Mouse (Mus musculus) activated CD4-positive, CD25-positive, alpha-beta regulatory T cell, adult 4 months (primary cell): ENCODE measurements at regions not wholly inside any gene's neighbourhood (a gene's known extent, or its start where the extent isn't known, plus 50 kb on each side); places are given as distances from the start of the nearest gene placed in this dataset.

ENCODE experiments used
- ATAC-seq: one replicate; pipeline ENCODE4 v1.8.0; 2017

- ATAC-seq = no peak
Measured at GRCm38 (mm10) chr14:58678126-58678656, 464.5 kb downstream of the 1700129C05Rik start.

- no peak for ATAC-seq
Measured at GRCm38 (mm10) chr14:58675146-58675545, 467.5 kb downstream of the 1700129C05Rik start.

- no peak for ATAC-seq
Measured at GRCm38 (mm10) chr14:58663946-58664345, 478.7 kb downstream of the 1700129C05Rik start.

GRCm38 (mm10) chr14:58662601-58663000 lies 480.1 kb downstream of the 1700129C05Rik start:
- ATAC-seq = no peak

- ATAC-seq = no peak
Measured at GRCm38 (mm10) chr14:58661416-58661815, 481.3 kb downstream of the 1700129C05Rik start.

- ATAC-seq = no peak
Measured at GRCm38 (mm10) chr14:58657263-58657662, 485.4 kb downstream of the 1700129C05Rik start.

- no peak for ATAC-seq
Measured at GRCm38 (mm10) chr14:58656935-58657238, 485.8 kb downstream of the 1700129C05Rik start.

GRCm38 (mm10) chr14:58656212-58656934 lies 486.3 kb downstream of the 1700129C05Rik start:
- ATAC-seq = no peak

- no peak for ATAC-seq
Measured at GRCm38 (mm10) chr14:58653026-58653425, 489.7 kb downstream of the 1700129C05Rik start.

GRCm38 (mm10) chr14:58652004-58652403 lies 490.7 kb downstream of the 1700129C05Rik start:
- ATAC-seq = no peak

GRCm38 (mm10) chr14:58651210-58651609 lies 491.5 kb downstream of the 1700129C05Rik start:
- no peak for ATAC-seq

- no peak for ATAC-seq
Measured at GRCm38 (mm10) chr14:58638337-58638696, 504.4 kb downstream of the 1700129C05Rik start.

- no peak for ATAC-seq
Measured at GRCm38 (mm10) chr14:58637405-58638336, 505.0 kb downstream of the 1700129C05Rik start.

GRCm38 (mm10) chr14:58631221-58631620 lies 511.5 kb downstream of the 1700129C05Rik start:
- ATAC-seq = no peak

- no peak for ATAC-seq
Measured at GRCm38 (mm10) chr14:58628266-58628665, 514.4 kb downstream of the 1700129C05Rik start.

- no peak for ATAC-seq
Measured at GRCm38 (mm10) chr14:58626506-58627256, 516.0 kb downstream of the 1700129C05Rik start.

GRCm38 (mm10) chr14:58620186-58620585 lies 522.5 kb downstream of the 1700129C05Rik start:
- ATAC-seq = no peak

- ATAC-seq = no peak
Measured at GRCm38 (mm10) chr14:58617656-58618055, 525.0 kb downstream of the 1700129C05Rik start.

- ATAC-seq = no peak
Measured at GRCm38 (mm10) chr14:58608216-58608615, 534.5 kb downstream of the 1700129C05Rik start.

GRCm38 (mm10) chr14:58607734-58608133 lies 535.0 kb downstream of the 1700129C05Rik start:
- no peak for ATAC-seq

- ATAC-seq = no peak
Measured at GRCm38 (mm10) chr14:58605529-58605928, 535.2 kb downstream of the Fgf9 start.

GRCm38 (mm10) chr14:58598867-58599266 lies 528.5 kb downstream of the Fgf9 start:
- ATAC-seq = no peak

- no peak for ATAC-seq
Measured at GRCm38 (mm10) chr14:58597810-58598209, 527.5 kb downstream of the Fgf9 start.
